Mouse (Mus musculus) hindbrain, embryonic 11.5 days (tissue): Measurements from ENCODE around the gene Myrfl. TPM values are rescaled to one million over a fixed set of nuclear protein-coding genes. Genes with fewer than 3 reads are reported as not detected.

Experiments
- ATAC-seq: fragments of 200-750 bp; cut with Nextera tagmentation; 2 replicates; pipeline ENCODE4 v1.8.0; 2017; ENCODE audit warnings: mild to moderate bottlenecking, moderate TSS enrichment, moderate library complexity; ENCODE audit not compliant: low FRiP score
- DNase-seq: peaks from one replicate; pipeline ENCODE4 v3.0.0-alpha.2; 2015; ENCODE audit warnings: low spot score
- H3K27ac ChIP-seq: fragments of 300-500 bp; sonication (generic); 2 replicates; pipeline ENCODE4 v1.5.1; 2014; ENCODE audit warnings: mild to moderate bottlenecking, low read depth, low read length
- H3K27me3 ChIP-seq: fragments of 300-500 bp; sonication (generic); 2 replicates; pipeline ENCODE4 v1.6.1; 2014; ENCODE audit warnings: mild to moderate bottlenecking, low read length, moderate library complexity, mixed read lengths; ENCODE audit not compliant: control insufficient read depth, insufficient read depth
- H3K36me3 ChIP-seq: fragments of 300-500 bp; sonication (generic); 2 replicates; pipeline ENCODE4 v1.6.1; 2014; ENCODE audit warnings: mild to moderate bottlenecking, low read length, moderate library complexity, mixed read lengths; ENCODE audit not compliant: control insufficient read depth, insufficient read depth
- H3K4me1 ChIP-seq: fragments of 300-500 bp; sonication (generic); replicated peaks from 2 replicates; pipeline ENCODE4 v1.6.1; 2014; ENCODE audit warnings: low read length, mixed read lengths; ENCODE audit not compliant: control insufficient read depth, insufficient read depth
- H3K4me2 ChIP-seq: fragments of 300-500 bp; sonication (generic); replicated peaks from 2 replicates; pipeline ENCODE4 v1.6.1; 2014; ENCODE audit warnings: mild to moderate bottlenecking, low read depth, low read length
- H3K4me3 ChIP-seq: fragments of 300-500 bp; sonication (generic); 2 replicates; pipeline ENCODE4 v1.5.1; 2014; ENCODE audit warnings: low read depth, low read length
- H3K9ac ChIP-seq: fragments of 300-500 bp; sonication (generic); 2 replicates; pipeline ENCODE4 v1.6.1; 2014; ENCODE audit warnings: low read depth, low read length
- H3K9me3 ChIP-seq: fragments of 300-500 bp; sonication (generic); 2 replicates; pipeline ENCODE4 v1.6.1; 2016; ENCODE audit warnings: low read length; ENCODE audit not compliant: control insufficient read depth
- WGBS: fragments of 180-500 bp; shearing (Covaris S2); extraction: QIAGEN DNeasy Blood & Tissue Kit; methylation state at CpG from one replicate; pipeline ENCODE4 v1.1.7; 2014; 5-methylcytosine and 5-hydroxymethylcytosine counted together
- polyA plus RNA-seq: library from polyadenylated mRNA; unstranded; fragments of >200 nt; fragmentation: Nextera tagmentation; extraction: Ambion mirVana; gene quantifications from 2 replicates; pipeline ENCODE4 v1.2.1, GENCODE M21; 2014

Myrfl gene
- polyA plus RNA-seq, 1 experiment from 2014 or later = 0.17 TPM

- no peak for DNase-seq
- WGBS = 72% methylated on average over 10 of the region's 10 CpGs
- no peak overlapping the region for H3K9ac ChIP-seq
- no peaks in the 10 kb centered on the region for H3K9me3 ChIP-seq
- no peak for ATAC-seq
- H3K27ac ChIP-seq = no peak overlapping the region
- no peaks in the 10 kb centered on the region for H3K27me3 ChIP-seq
- H3K36me3 ChIP-seq = no peaks in the 10 kb centered on the region
- H3K4me3 ChIP-seq = no peak overlapping the region
- no peak overlapping the region for H3K4me2 ChIP-seq
- H3K4me1 ChIP-seq = no peaks in the 10 kb centered on the region
Measured at GRCm38 (mm10) chr10:116730033-116730652, 166.6 kb downstream of the Myrfl start.

- Histone ChIP-seq H3K4me2 (no peak overlapping the region), H3K27ac (no peak overlapping the region), H3K4me3 (no peak overlapping the region), H3K9ac (no peak overlapping the region), H3K9me3 (no peaks in the 10 kb centered on the region), H3K36me3 (no peaks in the 10 kb centered on the region), H3K27me3 (no peaks in the 10 kb centered on the region), H3K4me1 (no peaks in the 10 kb centered on the region)
- ATAC-seq (no peak), DNase-seq (no peak)
- 79% methylated on average over 7 of the region's 10 CpGs for WGBS
Measured at GRCm38 (mm10) chr10:116728860-116729259, 167.9 kb downstream of the Myrfl start.

- WGBS = 30% methylated on average over 14 of the region's 14 CpGs
- no peak overlapping the region for H3K9ac ChIP-seq
- no peaks in the 10 kb centered on the region for H3K36me3 ChIP-seq
- H3K4me2 ChIP-seq = no peak overlapping the region; the same call in 1 of the 2 replicates
- no peak overlapping the region for H3K27ac ChIP-seq
- DNase-seq (peak; percentile 28), ATAC-seq (no peak)
- no peaks in the 10 kb centered on the region for H3K4me1 ChIP-seq
- H3K27me3 ChIP-seq = no peaks in the 10 kb centered on the region
- H3K9me3 ChIP-seq = no peaks in the 10 kb centered on the region
- H3K4me3 ChIP-seq = no peak overlapping the region
Measured at GRCm38 (mm10) chr10:116727702-116728298, 168.9 kb downstream of the Myrfl start.

Other genes with a start within 250 kb of the Myrfl start
- gene Rab3ip, start 53.9 kb upstream of the Myrfl start, polyA plus RNA-seq = 43.7 and 48.9 TPM in 2 replicates
- gene Gm10271, start 75.7 kb upstream of the Myrfl start, polyA plus RNA-seq = not detected in 2 replicates
- 0.08 and 0.20 TPM in 2 replicates for gene Best3, start 89.4 kb upstream of the Myrfl start, polyA plus RNA-seq
- gene Lrrc10, start 148.4 kb upstream of the Myrfl start, polyA plus RNA-seq = 0.12 TPM in 1 of 2 replicates, not detected in the other
- 321 and 357 TPM in 2 replicates for gene Cct2, start 166.9 kb upstream of the Myrfl start, polyA plus RNA-seq